Mouse (Mus musculus): ENCODE measurements around the gene Mia2.
A peak's percentile ranks its signal among the peaks of the same experiment; 100 is the strongest.
"Not testable (repeated sequence)": the region's sequence is repeated elsewhere in the genome, so short reads cannot be mapped to it uniquely, and the experiment has no call there.

Mia2 gene

DNA sequence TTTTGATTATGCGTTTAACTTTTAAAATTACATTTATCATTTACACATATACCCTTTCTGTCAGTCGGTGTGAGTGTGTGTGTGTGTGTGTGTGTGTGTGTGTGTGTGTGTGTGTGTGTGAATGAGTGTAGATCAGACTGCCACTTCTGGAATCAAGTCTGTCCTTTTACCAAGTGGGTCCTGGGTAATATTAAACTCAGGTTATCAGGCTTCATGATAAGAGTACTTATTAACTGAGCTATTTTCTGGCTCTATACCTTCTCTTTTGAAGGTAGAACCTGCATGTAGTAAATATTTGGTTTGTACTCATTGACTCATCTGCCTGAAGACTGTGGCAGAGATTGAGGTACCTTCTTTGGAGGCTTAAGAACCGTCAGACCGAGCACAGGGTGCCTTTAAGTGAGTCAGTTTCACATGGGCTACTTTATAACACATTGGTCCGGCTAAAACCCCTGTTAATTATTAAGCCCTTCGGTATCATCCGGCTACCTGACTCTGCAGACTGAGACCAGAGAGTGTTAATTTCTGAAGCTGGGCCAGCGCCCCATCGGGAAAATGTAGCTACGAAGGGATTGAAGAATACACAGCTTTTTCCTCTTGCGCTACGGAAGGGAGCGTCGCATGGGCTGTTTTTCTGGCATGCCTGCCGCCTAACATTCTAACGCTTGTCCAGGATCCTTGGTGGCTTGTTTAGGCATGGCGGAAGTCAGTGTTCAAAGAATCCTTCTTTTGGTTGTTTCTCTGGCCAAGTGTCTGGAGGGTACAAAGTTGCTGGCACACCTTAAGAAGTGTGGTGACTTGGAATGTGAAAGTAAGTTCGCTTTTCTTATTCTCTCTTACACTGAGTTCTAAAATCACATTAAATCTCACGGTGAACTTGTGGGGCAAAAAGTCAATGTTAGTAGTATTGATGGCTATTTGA is at the start of gene Mia2:
Gene Mia2 (plus strand): TSS at position 696 of the 922 bp plus-strand sequence.
- peak in 1 of 2 experiments; percentile 10 for DNase-seq (ENCODE audit: low spot score in 2 of 2)

DNA sequence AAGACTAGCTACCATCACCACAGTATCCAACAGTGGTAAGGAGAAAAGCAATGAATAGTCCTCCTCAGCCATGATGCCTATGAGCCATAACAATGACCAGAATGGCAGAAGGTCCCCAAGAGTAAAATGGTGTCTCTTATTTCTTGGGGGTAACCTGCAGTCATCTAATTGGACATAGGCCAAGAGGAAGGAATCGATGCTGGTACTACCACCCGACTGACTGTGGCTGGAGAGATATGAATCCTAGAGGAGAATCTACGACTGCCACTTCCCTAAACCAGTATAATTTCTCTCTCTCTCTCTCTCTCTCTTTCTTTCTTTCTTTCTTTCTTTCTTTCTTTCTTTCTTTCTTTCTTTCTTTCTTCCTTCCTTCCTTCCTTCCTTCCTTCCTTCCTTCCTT is 43.1 kb upstream of the Mia2 start:
- DNase-seq (ENCODE audit: low spot score in 2 of 2) = no peak

DNA sequence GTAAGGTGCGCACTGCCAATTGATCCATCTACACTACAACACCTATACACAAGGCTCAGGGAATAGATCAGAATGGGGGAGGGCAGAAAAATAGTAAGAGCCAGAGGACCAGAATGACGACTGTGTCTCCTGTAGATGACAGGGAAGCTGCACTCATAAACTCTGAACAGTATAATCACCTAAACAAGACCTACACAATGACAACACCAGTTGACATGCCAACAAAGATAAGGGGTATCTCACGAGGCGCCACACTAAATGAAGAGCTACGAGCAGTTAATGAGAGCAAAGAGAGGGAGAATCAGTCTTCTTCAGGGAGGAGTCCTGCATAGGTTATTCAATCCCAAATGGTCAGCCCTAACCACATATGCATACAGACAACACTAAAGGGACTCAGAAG is 42.4 kb upstream of the Mia2 start:
- no peak for DNase-seq (ENCODE audit: low spot score in 2 of 2)

- DNase-seq (ENCODE audit: low spot score in 2 of 2) = no peak
These were observed 41.6 kb upstream of the Mia2 start for GRCm38 (mm10) chr12:59053976-59054375.

DNA sequence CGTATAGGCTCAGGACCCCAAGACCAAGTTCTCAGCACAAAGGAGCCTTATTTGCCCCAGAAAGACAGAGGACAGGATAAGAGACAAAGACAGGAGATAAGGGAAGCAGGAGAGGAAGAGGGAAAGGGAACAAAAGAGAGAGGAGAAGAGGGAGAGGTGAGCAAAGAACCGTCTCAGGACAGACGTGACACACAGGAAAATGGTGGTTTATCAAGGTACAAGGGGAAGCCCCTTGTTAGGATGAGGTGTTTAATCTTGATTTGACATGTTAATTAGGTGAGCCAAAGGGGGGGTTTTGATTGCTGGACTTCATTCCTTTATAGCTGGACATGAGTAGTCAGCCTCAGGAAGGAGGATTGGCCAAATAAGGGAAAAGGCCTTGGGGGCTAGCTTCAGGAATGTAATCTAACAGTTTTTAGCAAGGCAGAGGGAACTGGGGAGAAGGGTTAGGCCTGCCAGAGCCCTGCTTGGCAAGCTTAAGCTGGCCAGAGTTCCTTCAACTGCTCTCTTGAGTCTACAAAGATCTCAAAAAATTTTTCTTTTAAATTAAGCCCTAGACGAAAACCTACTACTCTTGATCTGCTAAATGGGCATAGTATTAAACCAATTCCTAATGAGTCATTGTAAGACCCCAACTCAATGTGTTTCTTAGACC is 40.3 kb upstream of the Mia2 start:
- no peak for DNase-seq (ENCODE audit: low spot score in 2 of 2)

DNA sequence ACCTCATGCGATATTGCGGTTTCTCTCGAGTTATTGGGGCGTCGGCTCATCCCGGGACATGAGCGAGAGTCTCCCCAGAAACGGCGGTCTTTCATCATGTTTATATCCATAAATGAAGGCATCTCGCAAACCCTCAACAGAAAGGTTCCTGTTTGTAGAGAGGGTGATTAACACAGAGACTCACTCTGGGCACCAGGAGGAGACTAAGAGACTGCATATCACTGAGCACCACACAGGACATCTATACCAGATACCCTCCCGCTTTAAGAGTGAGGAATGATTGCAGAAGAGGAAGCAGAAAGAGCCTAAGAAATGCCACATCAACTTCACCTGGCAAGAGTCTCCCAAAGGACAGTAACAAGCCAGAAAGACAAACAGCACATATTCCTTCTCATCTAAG is 39.4 kb upstream of the Mia2 start:
- no peak for DNase-seq (ENCODE audit: low spot score in 2 of 2)

GRCm38 (mm10) chr12:59058242-59058641 is 37.4 kb upstream of the Mia2 start:
- DNase-seq (ENCODE audit: low spot score in 2 of 2) = not testable (repeated sequence)

DNA sequence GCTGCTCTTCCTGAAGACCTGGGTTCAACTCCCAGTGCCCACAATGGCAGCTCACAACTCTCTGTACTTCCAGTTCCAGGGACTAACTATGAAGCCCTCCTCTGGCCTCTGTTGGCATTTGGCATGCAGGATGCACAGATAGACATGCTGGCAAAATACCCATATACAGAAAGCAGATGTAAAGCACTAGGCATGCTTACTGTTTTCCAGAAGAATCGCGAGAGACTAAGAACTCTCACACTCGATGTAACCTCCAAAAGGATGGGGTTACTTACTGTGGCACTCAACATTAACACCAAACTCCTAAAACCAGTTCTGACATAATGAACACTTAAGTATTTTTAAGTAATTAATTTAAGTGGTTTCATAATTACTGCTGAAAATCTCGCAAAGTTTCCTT is 35.3 kb upstream of the Mia2 start:
- DNase-seq (ENCODE audit: low spot score in 2 of 2) = no peak

DNA sequence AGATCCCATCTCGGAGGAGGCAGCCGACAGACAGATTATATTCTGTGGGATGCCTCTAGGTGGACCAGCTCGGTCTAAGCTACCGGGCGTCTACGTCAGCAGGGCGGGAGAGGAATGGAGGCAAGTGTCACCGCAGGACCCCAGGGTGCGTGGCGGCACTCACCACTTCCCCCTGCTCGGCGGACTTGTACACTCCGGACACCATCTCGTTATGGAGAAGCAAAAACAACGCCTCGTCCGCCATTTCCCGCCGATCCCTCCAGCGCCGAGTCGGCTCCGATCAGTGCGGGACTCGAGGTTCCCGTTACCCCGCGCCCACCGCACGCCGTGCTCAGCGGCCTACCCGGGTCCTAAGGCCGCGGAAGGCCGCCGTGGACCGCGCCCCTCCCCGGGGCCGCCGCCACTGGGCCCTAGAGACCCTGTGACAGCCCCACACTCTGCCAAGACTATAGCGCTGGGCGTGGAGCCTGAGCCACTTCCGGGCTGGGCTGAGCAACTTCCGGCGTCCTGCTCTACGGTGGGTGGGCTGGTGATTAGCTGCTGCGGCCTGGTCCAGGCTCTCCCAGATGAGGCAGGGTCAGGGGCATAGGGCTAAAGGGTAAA is 34.5 kb upstream of the Mia2 start, which contains the start of gene Trappc6b:
Gene Trappc6b (minus strand): TSS at position 480 of the 603 bp plus-strand sequence.
- peak; percentile 67 to 77 for DNase-seq (ENCODE audit: low spot score in 2 of 2)

- no peak for DNase-seq (ENCODE audit: low spot score in 2 of 2)
These were observed 30.8 kb upstream of the Mia2 start for GRCm38 (mm10) chr12:59064837-59065236.

- no peak for DNase-seq (ENCODE audit: low spot score in 2 of 2)
These were observed 29.8 kb upstream of the Mia2 start for GRCm38 (mm10) chr12:59065776-59066175.

DNA sequence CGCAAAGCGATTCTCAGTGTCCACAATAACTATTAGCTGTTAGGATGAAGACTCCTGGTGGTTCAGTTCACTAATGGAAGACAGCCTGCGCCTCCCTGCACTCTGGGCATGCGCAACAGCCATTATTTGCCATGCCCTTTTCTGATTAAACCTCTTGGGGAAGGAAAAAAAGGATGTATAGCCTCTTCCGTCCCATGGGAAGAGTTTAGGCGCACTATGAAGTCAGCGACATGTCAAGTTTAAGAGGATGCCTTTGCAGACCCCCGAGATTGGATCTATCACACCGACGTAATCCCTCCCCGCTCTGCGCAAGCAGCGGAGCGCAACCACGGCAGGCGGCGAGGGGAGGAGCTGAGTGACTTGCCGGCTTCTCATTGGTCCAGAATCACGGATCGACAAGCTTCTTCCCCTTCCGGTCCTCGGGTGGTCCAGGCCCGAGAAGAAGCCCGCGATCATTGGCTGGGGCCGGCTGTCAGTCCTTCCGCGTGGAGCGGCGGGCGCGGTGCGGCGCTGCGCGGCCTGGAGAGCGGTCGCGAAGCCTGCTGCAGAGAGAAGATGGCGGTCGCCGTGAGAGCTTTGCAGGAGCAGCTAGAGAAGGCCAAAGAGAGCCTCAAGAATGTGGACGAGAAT is 29.0 kb upstream of the Mia2 start, which contains the start of gene Pnn:
Gene Pnn (plus strand): TSS at position 437 of the 630 bp plus-strand sequence.
- DNase-seq (ENCODE audit: low spot score in 2 of 2) = peak; percentile 91 to 98

DNA sequence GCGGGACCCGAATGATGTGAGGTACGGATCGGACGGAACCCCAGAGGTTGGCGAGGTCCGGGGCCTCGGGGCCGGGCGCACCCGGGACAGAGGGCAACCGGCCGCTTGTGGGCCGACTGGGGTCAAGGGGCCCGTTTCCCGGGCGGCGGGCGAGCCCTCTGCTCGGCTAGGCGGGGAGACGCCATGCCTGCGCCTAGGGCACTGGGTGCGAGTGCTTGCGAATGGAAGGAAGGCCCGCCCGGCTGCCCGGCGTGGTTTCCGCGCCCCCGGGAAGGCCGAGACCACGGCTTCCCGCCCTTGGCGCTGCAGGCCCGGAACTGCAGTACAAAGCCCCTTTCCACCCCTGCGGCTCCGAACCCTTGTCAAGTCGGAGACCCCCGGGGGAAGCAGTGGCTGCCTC is 28.5 kb upstream of the Mia2 start:
- DNase-seq (ENCODE audit: low spot score in 2 of 2) = no peak

- DNase-seq (ENCODE audit: low spot score in 2 of 2) = no peak
These were observed 26.8 kb upstream of the Mia2 start for GRCm38 (mm10) chr12:59068791-59069190.

DNA sequence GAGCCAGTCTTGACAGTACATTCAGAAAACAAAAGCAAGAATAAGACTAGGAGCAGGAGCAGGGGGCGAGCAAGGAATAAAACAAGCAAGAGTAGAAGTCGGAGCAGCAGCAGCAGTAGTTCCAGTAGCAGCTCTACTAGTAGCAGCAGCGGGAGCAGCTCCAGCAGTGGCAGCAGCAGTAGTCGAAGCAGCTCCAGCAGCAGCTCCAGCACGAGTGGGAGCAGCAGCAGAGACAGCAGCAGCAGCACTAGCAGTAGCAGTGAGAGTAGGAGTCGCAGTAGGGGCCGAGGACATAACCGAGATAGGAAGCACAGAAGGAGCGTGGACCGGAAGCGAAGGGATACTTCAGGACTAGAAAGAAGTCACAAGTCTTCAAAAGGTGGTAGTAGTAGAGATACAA is 23.3 kb upstream of the Mia2 start:
- no peak for DNase-seq (ENCODE audit: low spot score in 2 of 2)

- DNase-seq (ENCODE audit: low spot score in 2 of 2) = no peak
These were observed 21.5 kb upstream of the Mia2 start for GRCm38 (mm10) chr12:59074052-59074451.

- DNase-seq (ENCODE audit: low spot score in 2 of 2) = no peak
These were observed 18.6 kb upstream of the Mia2 start for GRCm38 (mm10) chr12:59076996-59077395.

- no peak for DNase-seq (ENCODE audit: low spot score in 2 of 2)
These were observed 17.7 kb upstream of the Mia2 start for GRCm38 (mm10) chr12:59077883-59078282.

DNA sequence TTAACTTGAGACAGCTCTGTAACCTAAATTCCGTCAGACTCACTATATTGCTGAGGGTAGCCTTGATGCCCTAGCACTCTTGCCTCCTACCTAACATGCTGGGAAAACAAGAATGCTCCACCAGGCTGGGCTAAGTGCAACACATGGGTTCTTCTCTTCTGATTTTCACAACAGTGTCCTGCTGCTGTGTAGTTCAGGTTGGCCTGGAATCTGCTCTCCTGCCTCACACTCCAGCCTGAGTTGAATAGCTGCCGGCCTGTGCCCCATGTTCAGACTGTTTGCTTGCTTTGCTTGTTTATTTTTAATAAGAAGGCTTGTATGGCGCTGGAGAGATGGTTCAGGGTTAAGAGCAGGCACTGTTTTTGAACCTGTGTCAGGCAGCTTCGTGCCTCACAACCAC is 15.1 kb upstream of the Mia2 start:
- DNase-seq (ENCODE audit: low spot score in 2 of 2) = no peak

DNA sequence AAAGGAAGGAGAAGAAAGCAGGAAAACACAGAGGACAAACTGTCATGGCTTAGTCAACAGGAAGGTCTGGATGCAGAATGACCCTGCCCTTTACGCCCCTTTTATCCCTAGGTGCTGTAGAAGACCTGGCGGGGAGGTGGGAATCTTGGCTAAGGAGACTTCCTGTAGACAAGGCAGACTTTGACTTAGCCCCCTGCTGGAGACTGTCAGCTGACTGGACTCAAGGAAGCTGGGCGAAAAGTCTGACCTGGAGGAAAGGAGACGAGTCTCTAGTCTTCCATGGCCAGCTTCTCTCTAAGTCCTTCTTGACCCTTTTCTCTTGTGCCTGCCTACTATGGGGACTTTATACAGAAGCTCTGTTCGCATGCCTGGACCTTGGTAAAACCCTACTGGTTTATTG is 11.2 kb upstream of the Mia2 start:
- no peak for DNase-seq (ENCODE audit: low spot score in 2 of 2)

GRCm38 (mm10) chr12:59086171-59086570 is 9.4 kb upstream of the Mia2 start:
- DNase-seq (ENCODE audit: low spot score in 2 of 2) = no peak

DNA sequence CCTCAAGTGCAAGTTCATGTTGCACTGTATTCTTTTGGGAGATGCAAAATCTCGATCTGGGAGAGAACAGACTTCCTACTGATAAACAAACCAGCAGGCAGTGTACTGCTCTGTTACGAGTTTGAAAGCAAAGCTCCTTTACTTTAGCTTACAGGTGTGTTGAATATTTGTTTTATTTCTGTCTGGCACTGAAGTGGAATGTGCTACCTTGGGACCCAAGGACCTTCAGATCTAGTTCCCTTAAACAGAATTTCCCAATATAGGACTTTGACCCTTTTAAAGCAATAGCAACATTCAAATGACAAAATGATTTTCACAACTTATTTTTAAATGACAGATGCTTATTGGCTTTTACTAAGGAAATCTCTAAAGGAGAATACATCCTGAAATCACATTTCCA is 2.1 kb upstream of the Mia2 start:
- no peak for DNase-seq (ENCODE audit: low spot score in 2 of 2)

All from urinary bladder, postnatal 36 days (tissue).